Mouse (Mus musculus) CD4-positive, CD25-positive, alpha-beta regulatory T cell, adult 4 months (primary cell): ENCODE results near the gene Cspg4. TPM values are rescaled to one million over a fixed set of nuclear protein-coding genes. Genes with fewer than 3 reads are reported as not detected.
"Not testable (repeated sequence)": the region's sequence is repeated elsewhere in the genome, so short reads cannot be mapped to it uniquely, and the experiment has no call there.

Source experiments
- ATAC-seq: one replicate; pipeline ENCODE4 v1.8.0; 2017
- polyA plus RNA-seq, 2 experiments: library from polyadenylated mRNA; unstranded; fragments of 100-300 nt; shearing (Covaris generic); gene quantifications; one replicate each; pipeline ENCODE4 v1.2.1; 2017

The Cspg4 gene
- polyA plus RNA-seq, 2 experiments from 2014 or later: not detected

- ATAC-seq: peak; percentile 32
Observed at GRCm38 (mm10) chr9:56927191-56928012, 62.6 kb downstream of the Cspg4 start.

GRCm38 (mm10) chr9:56928041-56928811 lies 63.4 kb downstream of the Cspg4 start, which contains the start of gene Snx33:
TSS of gene Snx33 (minus strand) at chr9:56928371.
- ATAC-seq: peak; percentile 78

GRCm38 (mm10) chr9:56929496-56929895 lies 64.7 kb downstream of the Cspg4 start:
- no peak for ATAC-seq

- no peak for ATAC-seq
Observed at GRCm38 (mm10) chr9:56930556-56930955, 65.7 kb downstream of the Cspg4 start.

GRCm38 (mm10) chr9:56936861-56937222 lies 72.0 kb downstream of the Cspg4 start:
- no peak for ATAC-seq

GRCm38 (mm10) chr9:56937223-56938160 lies 72.7 kb downstream of the Cspg4 start, which contains the start of gene Imp3:
TSS of gene Imp3 (plus strand) at chr9:56937475.
- ATAC-seq: peak; percentile 94

- no peak for ATAC-seq
Observed at GRCm38 (mm10) chr9:56938374-56938773, 73.5 kb downstream of the Cspg4 start.

GRCm38 (mm10) chr9:56947481-56947880 lies 82.6 kb downstream of the Cspg4 start:
- ATAC-seq: peak; percentile 27

- not testable (repeated sequence) for ATAC-seq
Observed at GRCm38 (mm10) chr9:56948699-56949098, 83.9 kb downstream of the Cspg4 start.

Other genes with a start within 250 kb of the Cspg4 start
- not detected for gene Lingo1, start 68.6 kb upstream of the Cspg4 start, polyA plus RNA-seq
- gene Odf3l1, start 354 bp upstream of the Cspg4 start, polyA plus RNA-seq: not detected
- 1 to 10 TPM; 3.6 to 4.9 TPM for gene Snx33, start 63.3 kb downstream of the Cspg4 start, polyA plus RNA-seq
- gene Imp3, start 72.4 kb downstream of the Cspg4 start, polyA plus RNA-seq: 10 to 100 TPM; 42.6 to 57.1 TPM
- gene Snupn, start 85.8 kb downstream of the Cspg4 start, polyA plus RNA-seq: 10 to 100 TPM; 22.1 to 23.8 TPM
- gene Ptpn9, start 129.9 kb downstream of the Cspg4 start, polyA plus RNA-seq: 1 to 10 TPM; 3.4 to 5.0 TPM
- 10 to 100 TPM; 44.7 to 47.9 TPM for gene Sin3a, start 207.0 kb downstream of the Cspg4 start, polyA plus RNA-seq